Mouse (Mus musculus) MEL (cell line): Measurements from ENCODE around the gene Aff4. TPM values are rescaled to one million over a fixed set of nuclear protein-coding genes. Genes with fewer than 3 reads are reported as not detected.
A peak's percentile ranks its signal among the peaks of the same experiment; 100 is the strongest.

Experiments
- DNase-seq: peaks from one replicate; pipeline ENCODE4 v3.0.0; 2011; ENCODE audit warnings: low read depth, low spot score
- H3K27ac ChIP-seq: 2 replicates; pipeline ENCODE4 v1.5.1; 2012; ENCODE audit warnings: low read depth, mild to moderate bottlenecking, control low read depth, low read length, moderate library complexity; ENCODE audit not compliant: control insufficient read depth
- H3K27me3 ChIP-seq, 2 experiments: fragments of 150-350 bp in 1 of 2; sonication (generic) in 1 of 2; 2 replicates each; pipeline ENCODE4 v1.6.1; 2012; ENCODE audit warnings: low read length in 2 of 2, mild to moderate bottlenecking in 2 of 2, improper control_type of control experiment in 1 of 2, moderate library complexity in 1 of 2; ENCODE audit not compliant: insufficient read depth in 2 of 2, control insufficient read depth in 1 of 2
- H3K36me3 ChIP-seq, 2 experiments: 2 replicates each; pipeline ENCODE4 v1.6.1; 2012 to 2014; ENCODE audit warnings: low read length in 2 of 2, improper control_type of control experiment in 1 of 2, inconsistent platforms in 1 of 2, mild to moderate bottlenecking in 1 of 2; ENCODE audit not compliant: insufficient read depth in 2 of 2, control insufficient read depth in 1 of 2
- H3K4me1 ChIP-seq, 2 experiments: fragments of 150-350 bp in 1 of 2; sonication (generic) in 1 of 2; 2 replicates each; pipeline ENCODE4 v1.6.1; 2012; ENCODE audit warnings: low read length in 2 of 2, improper control_type of control experiment in 1 of 2, mild to moderate bottlenecking in 1 of 2; ENCODE audit not compliant: insufficient read depth in 2 of 2, control insufficient read depth in 1 of 2
- H3K4me3 ChIP-seq, 2 experiments: fragments of 150-350 bp in 1 of 2; sonication (generic) in 1 of 2; 2 replicates each; pipeline ENCODE4 v1.5.1; 2012; ENCODE audit warnings: low read depth in 2 of 2, low read length in 2 of 2, mild to moderate bottlenecking in 2 of 2, moderate library complexity in 2 of 2, control low read depth in 1 of 2, improper control_type of control experiment in 1 of 2; ENCODE audit not compliant: control insufficient read depth in 1 of 2, insufficient read depth in 1 of 2
- H3K79me2 ChIP-seq: 2 replicates; pipeline ENCODE4 v1.6.1; 2012; ENCODE audit warnings: mild to moderate bottlenecking, low read length, moderate library complexity; ENCODE audit not compliant: control insufficient read depth, poor library complexity, insufficient read depth
- H3K9ac ChIP-seq: 2 replicates; pipeline ENCODE4 v1.6.1; 2012; ENCODE audit warnings: low read depth, mild to moderate bottlenecking, control low read depth, low read length, moderate library complexity; ENCODE audit not compliant: control insufficient read depth, poor library complexity, severe bottlenecking
- H3K9me3 ChIP-seq: fragments of 150-350 bp; sonication (generic); replicated peaks from 2 replicates; pipeline ENCODE4 v1.6.1; 2012; ENCODE audit warnings: mild to moderate bottlenecking, low read length, improper control_type of control experiment, moderate library complexity; ENCODE audit not compliant: insufficient read depth
- BHLHE40 ChIP-seq: IDR thresholded peaks from 2 replicates; pipeline ENCODE4 v1.6.1; 2012; ENCODE audit warnings: low read depth, mild to moderate bottlenecking, inconsistent platforms, low read length, improper control_type of control experiment, borderline replicate concordance
- CTCF ChIP-seq, 3 experiments: IDR thresholded peaks in 2 of 3; conservative IDR thresholded peaks in 1 of 3; 2 replicates each; pipeline ENCODE4 v1.5.1; 2011 to 2012; ENCODE audit warnings: low read length in 3 of 3, low read depth in 2 of 3, mild to moderate bottlenecking in 2 of 3, improper control_type of control experiment in 1 of 3, inconsistent platforms in 1 of 3, mixed read lengths in 1 of 3, moderate library complexity in 1 of 3; ENCODE audit not compliant: control insufficient read depth in 1 of 3, insufficient read depth in 1 of 3, poor library complexity in 1 of 3, severe bottlenecking in 1 of 3
- E2F4 ChIP-seq: IDR thresholded peaks from 2 replicates; pipeline ENCODE4 v1.6.1; 2011; ENCODE audit warnings: low read depth, low read length, improper control_type of control experiment, borderline replicate concordance
- ELF1 ChIP-seq: IDR thresholded peaks from 2 replicates; pipeline ENCODE4 v1.6.1; 2014; ENCODE audit warnings: low read depth, mild to moderate bottlenecking, inconsistent platforms, low read length, improper control_type of control experiment, moderate library complexity
- GATA1 ChIP-seq: IDR thresholded peaks from 2 replicates; pipeline ENCODE4 v1.6.1; 2011; ENCODE audit warnings: low read depth, low read length, improper control_type of control experiment
- MAZ ChIP-seq: IDR thresholded peaks from 2 replicates; pipeline ENCODE4 v1.6.1; 2012; ENCODE audit warnings: low read depth, mild to moderate bottlenecking, inconsistent platforms, low read length, improper control_type of control experiment
- RCOR1 ChIP-seq: IDR thresholded peaks from 2 replicates; pipeline ENCODE4 v1.6.1; 2012; ENCODE audit warnings: low read depth, mild to moderate bottlenecking, inconsistent platforms, low read length, improper control_type of control experiment
- TAL1 ChIP-seq: IDR thresholded peaks from 2 replicates; pipeline ENCODE4 v1.6.1; 2012; ENCODE audit warnings: mild to moderate bottlenecking, inconsistent platforms, low read length, moderate library complexity, mixed read lengths
- TBP ChIP-seq: IDR thresholded peaks from 2 replicates; pipeline ENCODE4 v1.8.0; 2011; ENCODE audit warnings: low read depth, low read length, improper control_type of control experiment
- UBTF ChIP-seq: IDR thresholded peaks from 2 replicates; pipeline ENCODE4 v1.6.1; 2012; ENCODE audit warnings: low read depth, mild to moderate bottlenecking, inconsistent platforms, low read length, improper control_type of control experiment, moderate library complexity, borderline replicate concordance; ENCODE audit not compliant: insufficient read depth
- USF2 ChIP-seq, 2 experiments: IDR thresholded peaks; 2 replicates each; pipeline ENCODE4 v1.6.1; 2011 to 2012; ENCODE audit warnings: improper control_type of control experiment in 2 of 2, low read length in 2 of 2, borderline replicate concordance in 1 of 2, inconsistent platforms in 1 of 2, low read depth in 1 of 2, mild to moderate bottlenecking in 1 of 2; ENCODE audit not compliant: insufficient read depth in 1 of 2
- ZNF384 ChIP-seq: IDR thresholded peaks from 2 replicates; pipeline ENCODE4 v1.6.1; 2012; ENCODE audit warnings: low read depth, mild to moderate bottlenecking, inconsistent platforms, low read length, improper control_type of control experiment
- polyA plus RNA-seq, 2 experiments: library from polyadenylated mRNA; stranded (reverse) in 1 of 2; unstranded in 1 of 2; fragments of >175 nt in 1 of 2; fragments of >200 nt in 1 of 2; gene quantifications; 2 replicates each; pipeline versions ENCODE4 v1.2.1 to v1.2.4; 2012; ENCODE audit warnings: low replicate concordance in 2 of 2, low read depth in 1 of 2; ENCODE audit not compliant: insufficient read length in 2 of 2, insufficient read depth in 1 of 2, missing spikeins in 1 of 2
- total RNA-seq: library from RNA; depleted of rRNA; stranded (reverse); fragments of 300-350 nt; gene quantifications from 2 replicates; pipeline ENCODE4 v1.2.3, GENCODE M21; 2012

The Aff4 gene
- total and polyA plus RNA-seq, 3 experiments: 29.0 to 268 (median 47.7) TPM

GRCm38 (mm10) chr11:53301167-53301515 lies 49.5 kb upstream of the Aff4 start:
- peaks cover 9 to 32% of the 10 kb centered on the region in 2 experiments for H3K4me1 ChIP-seq
- H3K79me2 ChIP-seq: peaks cover 40% of the 10 kb centered on the region
- peak overlapping the region; percentile 84 for H3K9ac ChIP-seq
- H3K9me3 ChIP-seq: no peaks in the 10 kb centered on the region
- peak overlapping the region; percentile 98 for H3K27ac ChIP-seq
- TF ChIP-seq MAZ (peak; percentile 36; the same call in 1 of the 2 replicates), CTCF (IDR thresholded peaks at IDR 0.05 in 2 of 3, conservative IDR thresholded peaks at IDR 0.05 in 1 of 3; ENCODE audit: control insufficient read depth in 1 of 3, insufficient read depth in 1 of 3, low read depth in 2 of 3, low read length in 3 of 3, poor library complexity in 1 of 3, severe bottlenecking in 1 of 3) (no peak), ELF1 (no peak)
- TF ChIP-seq, all 39 proteins: peak for 1
- peaks cover 14 to 36% of the 10 kb centered on the region in 2 experiments for H3K36me3 ChIP-seq
- H3K27me3 ChIP-seq: no peaks in the 10 kb centered on the region
- DNase-seq: peak; percentile 51
- H3K4me3 ChIP-seq: peak overlapping the region; percentile 48 to 58

GRCm38 (mm10) chr11:53304044-53304840 lies 46.4 kb upstream of the Aff4 start:
- DNase-seq: peak; percentile 52
- Histone ChIP-seq H3K4me1 (peaks cover 8 to 29% of the 10 kb centered on the region in 2 experiments), H3K79me2 (peaks cover 10% of the 10 kb centered on the region), H3K27me3 (no peaks in the 10 kb centered on the region), H3K9ac (no peak overlapping the region), H3K4me3 (no peak overlapping the region), H3K9me3 (no peaks in the 10 kb centered on the region), H3K27ac (no peak overlapping the region), H3K36me3 (peaks cover 0 to 31% of the 10 kb centered on the region in 2 experiments; a peak in 2 of 4 replicates)
- no peak for TF ChIP-seq E2F4
- peak in 1 of 3 experiments; percentile 11; a peak in 1 of 6 replicates for TF ChIP-seq CTCF (IDR thresholded peaks at IDR 0.05 in 2 of 3, conservative IDR thresholded peaks at IDR 0.05 in 1 of 3; ENCODE audit: control insufficient read depth in 1 of 3, insufficient read depth in 1 of 3, low read depth in 2 of 3, low read length in 3 of 3, poor library complexity in 1 of 3, severe bottlenecking in 1 of 3)

- H3K27ac ChIP-seq: no peak overlapping the region
- DNase-seq: peak; percentile 70
- TF ChIP-seq RCOR1 (peak; percentile 80), CTCF (IDR thresholded peaks at IDR 0.05 in 2 of 3, conservative IDR thresholded peaks at IDR 0.05 in 1 of 3; ENCODE audit: control insufficient read depth in 1 of 3, insufficient read depth in 1 of 3, low read depth in 2 of 3, low read length in 3 of 3, poor library complexity in 1 of 3, severe bottlenecking in 1 of 3) (no peak), GATA1 (peak; percentile 42), UBTF (no peak), TAL1 (peak; percentile 46), BHLHE40 (no peak), USF2 (IDR thresholded peaks at IDR 0.05; ENCODE audit: borderline replicate concordance in 1 of 2, insufficient read depth in 1 of 2, low read depth in 1 of 2, low read length in 2 of 2) (no peak), TBP (peak; percentile 56; the same call in 1 of the 2 replicates), ZNF384 (peak; percentile 73)
- TF ChIP-seq, all 39 proteins: peak for 5
- Histone ChIP-seq H3K36me3 (peaks cover 0 to 34% of the 10 kb centered on the region in 2 experiments; a peak in 2 of 4 replicates), H3K9me3 (no peaks in the 10 kb centered on the region), H3K27me3 (no peaks in the 10 kb centered on the region), H3K4me3 (no peak overlapping the region), H3K4me1 (peaks cover 6 to 28% of the 10 kb centered on the region in 2 experiments), H3K9ac (no peak overlapping the region), H3K79me2 (no peaks in the 10 kb centered on the region)
These were observed 43.7 kb upstream of the Aff4 start for GRCm38 (mm10) chr11:53306965-53307364.
